Mouse (Mus musculus) E14TG2a.4 (cell line): ENCODE data around the gene Lrrc74a.

Source experiments
- CTCF ChIP-seq: conservative IDR thresholded peaks from 2 replicates; pipeline ENCODE4 v1.5.1; 2014; ENCODE audit warnings: low read length
- NANOG ChIP-seq: IDR thresholded peaks from 2 replicates; pipeline ENCODE4 v1.6.1; 2014; ENCODE audit warnings: borderline replicate concordance, low read length, mixed read lengths
- POU5F1 ChIP-seq: IDR thresholded peaks from 2 replicates; pipeline ENCODE4 v1.6.1; 2014; ENCODE audit warnings: low read length, borderline replicate concordance

DNA sequence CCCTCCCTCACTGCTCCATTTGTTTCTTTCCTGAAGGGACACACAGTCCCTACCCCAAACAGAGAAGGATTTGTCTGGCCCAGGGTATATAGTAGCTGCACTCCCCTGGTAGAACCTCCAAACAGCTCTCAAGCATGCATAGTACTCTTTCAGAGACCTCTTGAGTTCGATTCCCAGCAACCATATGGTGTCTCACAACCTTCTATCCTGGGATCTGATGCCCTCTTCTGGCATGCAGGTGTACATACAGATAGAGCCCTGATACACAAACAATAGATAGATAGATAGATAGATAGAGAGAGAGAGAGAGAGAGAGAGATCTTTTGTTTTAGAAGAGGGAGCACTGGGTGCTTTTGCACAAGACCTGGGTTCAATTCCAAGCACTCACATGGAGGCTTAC, 75.9 kb downstream of the Lrrc74a start:
- TF ChIP-seq CTCF (peak; percentile 12; the same call in 1 of the 2 replicates), POU5F1 (no peak), NANOG (no peak)
